8 mouse cellular contexts compared by ENCODE assay signal in the genomic region with DNA sequence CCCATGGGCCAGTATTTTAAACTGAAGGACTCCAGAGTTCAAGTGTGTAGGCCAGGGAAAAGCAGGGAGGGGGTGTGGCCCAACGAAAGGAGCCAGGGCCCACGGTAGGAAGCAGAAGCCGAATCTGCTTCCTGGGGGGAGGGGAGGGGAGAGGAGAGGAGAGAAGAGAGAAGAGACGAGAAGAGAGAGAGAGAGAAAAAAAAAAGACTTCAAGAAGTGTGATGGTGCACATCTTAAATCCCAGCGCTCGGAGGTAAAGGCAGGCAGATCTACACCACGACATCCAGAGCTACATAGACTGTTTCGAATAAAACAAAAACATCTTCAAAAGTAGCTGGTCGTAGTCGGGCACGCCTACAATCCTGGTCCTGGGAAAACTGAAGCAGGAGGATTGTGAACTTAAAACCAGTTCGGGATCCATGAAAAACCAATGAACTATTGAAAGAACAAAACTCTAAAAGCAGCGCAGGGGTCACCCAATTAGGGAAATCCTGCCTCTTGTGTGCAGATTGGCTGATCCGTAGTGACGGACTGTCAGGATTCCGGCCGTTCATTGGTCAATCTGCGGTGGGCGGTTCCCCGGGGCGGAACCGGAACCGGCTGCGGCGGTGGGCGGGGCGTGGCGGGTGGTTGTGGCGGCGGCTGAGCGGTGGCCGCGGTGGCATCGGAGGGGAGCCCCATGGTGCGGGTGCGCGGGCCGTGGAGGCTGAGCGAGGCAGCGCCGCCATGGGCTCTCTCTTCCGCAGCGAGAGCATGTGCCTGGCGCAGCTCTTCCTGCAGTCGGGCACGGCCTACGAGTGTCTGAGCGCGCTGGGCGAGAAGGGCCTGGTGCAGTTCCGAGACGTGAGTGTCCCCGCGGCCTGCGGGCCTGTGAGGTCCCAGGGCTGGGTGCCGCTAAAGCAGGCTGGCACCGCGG. TPM values are rescaled to one million over a fixed set of nuclear protein-coding genes. Genes with fewer than 3 reads are reported as not detected.
DNase-seq lines count a peak whose midpoint lies in the region; ATAC-seq lines count a peak whose summit lies in the region.

Gene Atp6v0a2 (plus strand): TSS at position 129 of the 916 bp plus-strand sequence.

- H3K9me3 ChIP-seq in hindbrain, embryonic 15.5 days: no peaks in the 10 kb centered on the region

- under 1% methylated on average over 58 of the region's 58 CpGs for WGBS in hindbrain, embryonic 15.5 days

- ATAC-seq in hindbrain, embryonic 15.5 days (ENCODE audit: low FRiP score, low read depth): peak; percentile 97

- peak within 1 kb of the TSS; percentile 90 for H3K9ac ChIP-seq in hindbrain, embryonic 15.5 days

- H3K36me3 ChIP-seq in hindbrain, embryonic 15.5 days: peaks cover 11% of the 10 kb centered on the region; the same call in 1 of the 2 replicates

- peaks cover 21% of the 10 kb centered on the region for H3K4me1 ChIP-seq in hindbrain, embryonic 15.5 days (replicated peaks)

- H3K4me3 ChIP-seq in hindbrain, embryonic 15.5 days: peak within 1 kb of the TSS; percentile 90

- H3K4me2 ChIP-seq in hindbrain, embryonic 15.5 days: peak within 1 kb of the TSS; percentile 90

- H3K27ac ChIP-seq in hindbrain, embryonic 15.5 days (replicated peaks): peak within 1 kb of the TSS; percentile 73

- DNase-seq in R1 (ENCODE audit: low read depth, low spot score): peak; percentile 93
- DNase-seq in cerebellum, postnatal 25 days: peak; percentile 95 to 98
- peak; percentile 93 to 94 for DNase-seq in frontal cortex, postnatal 36 days (ENCODE audit: low spot score in 2 of 2)
- peak; percentile 84 for DNase-seq in left cerebral cortex, adult 11 months (ENCODE audit: low spot score)
- DNase-seq in lung, postnatal 4 days: peak; percentile 95 to 98
- peak; percentile 83 for DNase-seq in retina, postnatal 7 days (ENCODE audit: low read depth, low spot score)
- peak; percentile 88 for DNase-seq in urinary bladder, adult 2 months (ENCODE audit: low spot score)

- H3K27me3 ChIP-seq in hindbrain, embryonic 15.5 days: no peaks in the 10 kb centered on the region

RNA-seq across cellular contexts. Expression of gene Atp6v0a2, which starts in this region (rescaled TPM):
- 34.5 and 37.8 TPM in 2 replicates for polyA plus RNA-seq in hindbrain, embryonic 15.5 days (2015; fragmentation: Nextera tagmentation; extraction: Ambion mirVana)
- polyA plus RNA-seq in urinary bladder, adult 2 months (2012; rRNA removed): 35.7 and 36.5 TPM in 2 replicates

Comparison
In these comparisons a context has a peak if more than half of its experiments do, and no peak if none do; other contexts are left out.
1. Peak in every context shown above with its lines: DNase-seq, ATAC-seq, H3K4me3 ChIP-seq and H3K27ac ChIP-seq.